Mouse (Mus musculus) forebrain, embryonic 11.5 days (tissue): ENCODE results near the gene Kif1a. TPM values are rescaled to one million over a fixed set of nuclear protein-coding genes. Genes with fewer than 3 reads are reported as not detected.

Experiments used
- ATAC-seq: fragments of 200-750 bp; cut with Nextera tagmentation; replicated peaks from 2 replicates; pipeline ENCODE4 v1.8.0; 2017; ENCODE audit warnings: moderate TSS enrichment; ENCODE audit not compliant: low FRiP score
- DNase-seq: peaks from one replicate; pipeline ENCODE4 v3.0.0-alpha.2; 2017; ENCODE audit warnings: low spot score
- H3K27ac ChIP-seq: fragments of 300-500 bp; sonication (generic); 2 replicates; pipeline ENCODE4 v1.5.1; 2014; ENCODE audit warnings: low read depth, low read length
- H3K27me3 ChIP-seq: fragments of 300-500 bp; sonication (generic); 2 replicates; pipeline ENCODE4 v1.6.1; 2014; ENCODE audit warnings: mild to moderate bottlenecking, low read length, mixed read lengths; ENCODE audit not compliant: control insufficient read depth, insufficient read depth
- H3K36me3 ChIP-seq: fragments of 300-500 bp; sonication (generic); 2 replicates; pipeline ENCODE4 v1.6.1; 2014; ENCODE audit warnings: mild to moderate bottlenecking, low read length, moderate library complexity, mixed read lengths; ENCODE audit not compliant: control insufficient read depth, insufficient read depth
- H3K4me1 ChIP-seq: fragments of 300-500 bp; sonication (generic); replicated peaks from 2 replicates; pipeline ENCODE4 v1.6.1; 2014; ENCODE audit warnings: low read length, mixed read lengths; ENCODE audit not compliant: control insufficient read depth, insufficient read depth
- H3K4me2 ChIP-seq: fragments of 300-500 bp; sonication (generic); 2 replicates; pipeline ENCODE4 v1.6.1; 2014; ENCODE audit warnings: low read depth, mild to moderate bottlenecking, low read length, moderate library complexity, mixed read lengths; ENCODE audit not compliant: severe bottlenecking
- H3K4me3 ChIP-seq: fragments of 300-500 bp; sonication (generic); 2 replicates; pipeline ENCODE4 v1.5.1; 2014; ENCODE audit warnings: low read depth, low read length
- H3K9ac ChIP-seq: fragments of 300-500 bp; sonication (generic); 2 replicates; pipeline ENCODE4 v1.6.1; 2014; ENCODE audit warnings: low read length
- H3K9me3 ChIP-seq: fragments of 300-500 bp; sonication (generic); 2 replicates; pipeline ENCODE4 v1.6.1; 2016; ENCODE audit warnings: low read length, mixed read lengths; ENCODE audit not compliant: control insufficient read depth
- WGBS: fragments of 180-500 bp; shearing (Covaris S2); extraction: QIAGEN DNeasy Blood & Tissue Kit; methylation state at CpG from one replicate; pipeline ENCODE4 v1.1.7; 2014; 5-methylcytosine and 5-hydroxymethylcytosine counted together
- polyA plus RNA-seq: library from polyadenylated mRNA; unstranded; fragments of >200 nt; fragmentation: Nextera tagmentation; extraction: Ambion mirVana; gene quantifications from 2 replicates; pipeline ENCODE4 v1.2.1, GENCODE M21; 2014

Kif1a gene
- polyA plus RNA-seq, 1 experiment from 2014 or later: 79.7 TPM

DNA sequence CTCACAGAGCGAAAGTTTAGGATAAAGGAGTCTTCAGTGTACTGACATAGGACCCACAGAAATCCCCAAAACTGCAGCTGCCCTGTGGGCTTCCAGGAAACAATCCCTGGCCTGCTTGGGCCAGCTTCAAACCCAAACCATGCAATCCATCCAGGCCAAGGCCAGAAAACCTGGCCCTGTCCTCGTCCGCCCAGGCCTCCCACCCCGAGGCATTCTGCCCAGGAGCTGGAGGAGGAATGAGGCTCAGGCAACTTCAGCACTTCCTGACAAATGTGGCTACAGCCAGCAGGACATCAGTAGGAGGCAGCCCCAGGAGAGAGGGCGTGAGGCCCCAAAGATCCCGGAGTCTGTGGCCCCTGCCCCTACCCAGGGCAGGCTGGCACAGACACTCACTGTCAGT, 36.1 kb downstream of the Kif1a start:
- no peaks in the 10 kb centered on the region for H3K9me3 ChIP-seq
- H3K4me1 ChIP-seq: no peaks in the 10 kb centered on the region
- WGBS: 88% methylated on average over 6 of the region's 6 CpGs
- H3K4me3 ChIP-seq: no peak overlapping the region
- H3K36me3 ChIP-seq: peaks cover 6% of the 10 kb centered on the region
- ATAC-seq (no peak), DNase-seq (no peak)
- H3K27ac ChIP-seq: no peak overlapping the region
- no peak overlapping the region for H3K4me2 ChIP-seq
- H3K9ac ChIP-seq: no peak overlapping the region
- H3K27me3 ChIP-seq: no peaks in the 10 kb centered on the region

- no peak overlapping the region for H3K4me2 ChIP-seq
- H3K27ac ChIP-seq: no peak overlapping the region
- no peaks in the 10 kb centered on the region for H3K27me3 ChIP-seq
- ATAC-seq: no peak
- no peak overlapping the region for H3K9ac ChIP-seq
- H3K4me1 ChIP-seq: no peaks in the 10 kb centered on the region
- no peak for DNase-seq
- peaks cover 6% of the 10 kb centered on the region for H3K36me3 ChIP-seq
- no peak overlapping the region for H3K4me3 ChIP-seq
- WGBS: 80% methylated on average over 5 of the region's 5 CpGs
- H3K9me3 ChIP-seq: no peaks in the 10 kb centered on the region
These were observed 38.1 kb downstream of the Kif1a start for GRCm38 (mm10) chr1:93063694-93064093.

DNA sequence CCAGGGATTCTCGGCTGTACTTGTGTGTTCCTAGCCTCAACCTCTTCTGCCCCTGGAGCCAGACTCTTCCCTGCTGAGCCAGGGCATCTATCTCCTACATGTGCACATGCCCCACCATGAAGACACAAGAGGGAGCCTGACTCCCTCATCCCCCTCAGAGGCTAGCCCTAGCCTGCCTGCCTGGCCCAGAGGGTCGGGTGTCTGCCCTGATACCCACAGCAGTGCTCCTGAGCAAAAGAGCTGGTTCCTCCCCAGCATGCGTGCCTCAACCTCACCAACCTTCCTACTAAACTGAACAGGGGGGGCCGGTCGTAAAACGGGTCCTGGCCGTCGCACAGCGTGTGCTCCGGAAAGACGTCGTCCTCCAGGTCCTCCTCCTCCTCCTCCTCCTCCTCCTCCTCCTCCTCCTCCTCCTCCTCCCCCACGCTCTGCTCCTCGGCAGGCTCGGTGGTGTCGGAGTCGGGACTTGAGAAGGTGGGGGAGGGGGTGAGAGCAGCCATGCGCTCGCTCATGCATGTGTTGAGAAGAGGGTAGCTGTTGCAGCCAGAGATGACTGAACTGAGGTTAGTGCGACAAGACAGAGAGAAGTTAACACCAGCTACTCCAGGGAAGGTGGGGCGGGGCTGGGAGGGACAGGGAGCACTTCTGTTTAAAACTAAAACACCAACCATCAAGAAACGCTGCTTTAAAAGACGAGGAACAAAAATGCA, 50.5 kb downstream of the Kif1a start:
- no peak overlapping the region for H3K9ac ChIP-seq
- H3K4me3 ChIP-seq: no peak overlapping the region
- no peak for DNase-seq
- H3K9me3 ChIP-seq: no peaks in the 10 kb centered on the region
- no peaks in the 10 kb centered on the region; the same call in 1 of the 2 replicates for H3K4me1 ChIP-seq
- H3K27me3 ChIP-seq: no peaks in the 10 kb centered on the region
- no peak overlapping the region for H3K4me2 ChIP-seq
- WGBS: 71% methylated on average over 20 of the region's 23 CpGs
- ATAC-seq: no peak
- peaks cover 8% of the 10 kb centered on the region; the same call in 1 of the 2 replicates for H3K36me3 ChIP-seq
- H3K27ac ChIP-seq: no peak overlapping the region

- ATAC-seq: no peak
- no peak for DNase-seq
- Histone ChIP-seq H3K27me3 (no peaks in the 10 kb centered on the region), H3K9me3 (no peaks in the 10 kb centered on the region), H3K4me1 (no peaks in the 10 kb centered on the region; the same call in 1 of the 2 replicates), H3K36me3 (peaks cover 8% of the 10 kb centered on the region; the same call in 1 of the 2 replicates), H3K4me2 (no peak overlapping the region), H3K9ac (no peak overlapping the region), H3K27ac (no peak overlapping the region), H3K4me3 (no peak overlapping the region)
- WGBS: 89% methylated on average over 3 of the region's 3 CpGs
These were observed 51.7 kb downstream of the Kif1a start for GRCm38 (mm10) chr1:93050071-93050470.

- ATAC-seq (no peak), DNase-seq (no peak)
- H3K27me3 ChIP-seq: no peaks in the 10 kb centered on the region
- no peak overlapping the region for H3K9ac ChIP-seq
- H3K4me3 ChIP-seq: no peak overlapping the region
- no peaks in the 10 kb centered on the region; the same call in none of the 2 replicates for H3K36me3 ChIP-seq
- no peaks in the 10 kb centered on the region for H3K4me1 ChIP-seq
- no peaks in the 10 kb centered on the region for H3K9me3 ChIP-seq
- no peak overlapping the region for H3K4me2 ChIP-seq
- 91% methylated on average over 10 of the region's 10 CpGs for WGBS
- H3K27ac ChIP-seq: no peak overlapping the region
These were observed 55.5 kb downstream of the Kif1a start for GRCm38 (mm10) chr1:93046153-93046789.

GRCm38 (mm10) chr1:93035981-93036380, 65.8 kb downstream of the Kif1a start:
- Histone ChIP-seq H3K36me3 (peaks cover 8% of the 10 kb centered on the region; the same call in 1 of the 2 replicates), H3K27ac (no peak overlapping the region), H3K9ac (no peak overlapping the region), H3K9me3 (no peaks in the 10 kb centered on the region), H3K4me1 (no peaks in the 10 kb centered on the region), H3K4me3 (no peak overlapping the region), H3K4me2 (no peak overlapping the region), H3K27me3 (no peaks in the 10 kb centered on the region)
- ATAC-seq (no peak), DNase-seq (no peak)
- 75% methylated on average over 4 of the region's 4 CpGs for WGBS

DNA sequence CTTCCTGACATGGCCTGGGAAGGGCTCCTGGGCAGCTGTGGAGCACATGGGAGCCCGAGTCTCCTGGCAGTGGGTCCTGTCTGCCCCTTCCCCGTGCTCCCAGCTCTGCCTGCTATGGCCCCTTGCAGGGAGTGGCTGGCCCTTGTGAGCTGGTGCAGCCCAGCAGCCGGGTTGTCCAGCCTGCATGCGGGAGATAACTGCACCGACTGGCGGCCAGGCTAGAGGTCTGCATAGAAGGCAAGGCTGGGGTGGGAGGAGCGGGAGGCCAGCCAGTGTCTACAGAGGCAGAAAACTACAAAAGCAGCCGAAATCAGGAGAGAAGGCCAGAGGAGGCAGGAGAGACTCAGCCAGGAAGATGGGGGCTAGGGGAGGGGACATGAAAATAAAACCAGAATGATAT, 67.8 kb downstream of the Kif1a start:
- Histone ChIP-seq H3K9me3 (no peaks in the 10 kb centered on the region), H3K27ac (no peak overlapping the region), H3K9ac (no peak overlapping the region), H3K36me3 (peaks cover 8% of the 10 kb centered on the region; the same call in 1 of the 2 replicates), H3K27me3 (no peaks in the 10 kb centered on the region), H3K4me2 (no peak overlapping the region), H3K4me3 (no peak overlapping the region), H3K4me1 (no peaks in the 10 kb centered on the region)
- 73% methylated on average over 8 of the region's 8 CpGs for whole genome bisulfite sequencing
- peak; percentile 64 for DNase-seq
- ATAC-seq: no peak

GRCm38 (mm10) chr1:93031199-93031598, 70.6 kb downstream of the Kif1a start:
- no peak overlapping the region for H3K27ac ChIP-seq
- no peaks in the 10 kb centered on the region; the same call in 1 of the 2 replicates for H3K36me3 ChIP-seq
- no peak overlapping the region for H3K4me3 ChIP-seq
- no peaks in the 10 kb centered on the region for H3K4me1 ChIP-seq
- no peak overlapping the region for H3K9ac ChIP-seq
- 90% methylated on average over 3 of the region's 3 CpGs for WGBS
- H3K4me2 ChIP-seq: no peak overlapping the region
- DNase-seq: no peak
- no peak for ATAC-seq
- H3K27me3 ChIP-seq: no peaks in the 10 kb centered on the region
- H3K9me3 ChIP-seq: no peaks in the 10 kb centered on the region
